22 mouse cellular contexts compared by ENCODE assay signal in the genomic region with DNA sequence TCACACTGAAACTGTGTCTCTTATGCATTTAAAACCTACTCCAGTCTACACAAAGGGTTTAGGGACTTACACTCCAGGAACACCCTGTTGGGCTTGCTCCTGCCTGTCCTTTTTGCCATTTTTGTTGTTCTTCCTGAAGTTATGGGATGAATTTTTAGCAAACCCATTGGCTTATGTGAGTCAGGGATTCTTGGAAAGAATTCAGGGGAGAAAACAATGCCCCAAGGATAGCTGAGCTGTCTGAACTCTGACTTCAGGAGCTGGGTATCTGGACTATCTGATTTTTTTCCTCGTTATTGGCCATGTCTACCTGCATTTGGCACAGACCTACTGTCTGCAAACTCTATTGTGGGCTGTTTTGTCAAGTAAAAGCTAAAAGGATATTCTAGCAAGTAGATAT. TPM values are rescaled to one million over a fixed set of nuclear protein-coding genes. Genes with fewer than 3 reads are reported as not detected.
A peak's percentile ranks its signal among the peaks of the same experiment; 100 is the strongest.
DNase-seq lines count a peak whose midpoint lies in the region; ATAC-seq and TF ChIP-seq lines count a peak whose summit lies in the region.
"Had no signal": no experiment of that assay in that cellular context is flagged by ENCODE, and none has a peak within 500 bp of the region (broad histone marks: within the 10 kb centered on the region; RNA-seq: fewer than 3 reads in every experiment).

No protein-coding gene starts in this region.

- no peak overlapping the region for H3K9ac ChIP-seq in midbrain, embryonic 15.5 days
- no peak overlapping the region for H3K9ac ChIP-seq in midbrain, embryonic 11.5 days (ENCODE audit: low read length)
- H3K9ac ChIP-seq: embryonic facial prominence, embryonic 12.5 days; forebrain, embryonic 13.5 days; forebrain, embryonic 15.5 days; forebrain, postnatal 0 days had no signal

- 0 out of 2 replicates have a peak overlapping the region, but pooled peaks have one; percentile 15 for H3K27ac ChIP-seq in left cerebral cortex, adult 2 months
- H3K27ac ChIP-seq in midbrain, embryonic 15.5 days, result 0 out of 2 replicates have a peak overlapping the region, but pooled peaks have one; percentile 42
- H3K27ac ChIP-seq in midbrain, embryonic 11.5 days (ENCODE audit: low read depth, low read length), result no peak overlapping the region
- H3K27ac ChIP-seq: embryonic facial prominence, embryonic 10.5 days; embryonic facial prominence, embryonic 12.5 days; forebrain, embryonic 13.5 days; forebrain, embryonic 15.5 days had no signal

- no peak for TF ChIP-seq CTCF in left cerebral cortex, adult 2 months (IDR thresholded peaks at IDR 0.05)

- DNase-seq in left cerebral cortex, adult 2 months (ENCODE audit: extremely low spot score in 1 of 2, low spot score in 2 of 2), result no peak
- DNase-seq in left cerebral cortex, adult 18-20 months (ENCODE audit: low spot score in 2 of 2), result no peak
- no peak for DNase-seq in midbrain, embryonic 11.5 days (ENCODE audit: low spot score, missing footprints)
- DNase-seq in retina, postnatal 1 day, result no peak
- DNase-seq: adrenal gland, adult 8-10 months; adrenal gland, postnatal 14 days; adrenal gland, postnatal 36 days; cerebellum, adult 11-12 months; cerebellum, adult 2 months; cerebellum, adult 9-10 months; cerebellum, postnatal 10 days; cerebellum, postnatal 25 days; forebrain, postnatal 0 days had no signal

- H3K36me3 ChIP-seq in midbrain, embryonic 15.5 days (replicated peaks), result no peaks in the 10 kb centered on the region
- H3K36me3 ChIP-seq in midbrain, embryonic 11.5 days (ENCODE audit: control insufficient read depth, insufficient read depth, low read length), result no peaks in the 10 kb centered on the region
- H3K36me3 ChIP-seq: embryonic facial prominence, embryonic 10.5 days; embryonic facial prominence, embryonic 12.5 days; forebrain, embryonic 15.5 days had no signal

- ATAC-seq in midbrain, embryonic 15.5 days (replicated peaks), result no peak
- ATAC-seq in midbrain, embryonic 11.5 days (ENCODE audit: low FRiP score), result no peak
- ATAC-seq: activated CD4-positive, CD25-positive, alpha-beta regulatory T cell, adult 4 months; forebrain, embryonic 15.5 days; forebrain, postnatal 0 days; Patski had no signal

- peaks cover 4% of the 10 kb centered on the region; the same call in 1 of the 2 replicates for H3K4me1 ChIP-seq in midbrain, embryonic 15.5 days
- peaks cover 5% of the 10 kb centered on the region; the same call in 1 of the 2 replicates for H3K4me1 ChIP-seq in midbrain, embryonic 11.5 days (ENCODE audit: control insufficient read depth, insufficient read depth, low read length)
- H3K4me1 ChIP-seq: embryonic facial prominence, embryonic 10.5 days; embryonic facial prominence, embryonic 12.5 days; forebrain, embryonic 13.5 days; forebrain, embryonic 15.5 days had no signal

- intact Hi-C loops in left cerebral cortex, adult 2 months (cut with DNase I), result no loop called here

- WGBS in midbrain, embryonic 15.5 days, result 66% methylated on average over 1 of the region's 1 CpGs
- WGBS in midbrain, embryonic 11.5 days, result 62% methylated on average over 1 of the region's 1 CpGs

- H3K4me3 ChIP-seq in left cerebral cortex, adult 2 months, result no peak overlapping the region
- H3K4me3 ChIP-seq in midbrain, embryonic 15.5 days, result no peak overlapping the region
- H3K4me3 ChIP-seq in midbrain, embryonic 11.5 days (ENCODE audit: low read depth, low read length), result no peak overlapping the region
- H3K4me3 ChIP-seq: embryonic facial prominence, embryonic 10.5 days; embryonic facial prominence, embryonic 12.5 days; forebrain, embryonic 13.5 days; forebrain, embryonic 15.5 days had no signal

- H3K4me2 ChIP-seq in midbrain, embryonic 15.5 days, result no peak overlapping the region
- no peak overlapping the region for H3K4me2 ChIP-seq in midbrain, embryonic 11.5 days
- H3K4me2 ChIP-seq: embryonic facial prominence, embryonic 12.5 days; forebrain, embryonic 13.5 days; forebrain, embryonic 15.5 days had no signal

- H3K27me3 ChIP-seq in midbrain, embryonic 15.5 days (replicated peaks), result no peaks in the 10 kb centered on the region
- H3K27me3 ChIP-seq in midbrain, embryonic 11.5 days (ENCODE audit: control insufficient read depth, insufficient read depth, low read length), result no peaks in the 10 kb centered on the region
- H3K27me3 ChIP-seq: embryonic facial prominence, embryonic 12.5 days; forebrain, embryonic 13.5 days; forebrain, embryonic 15.5 days had no signal

- no peaks in the 10 kb centered on the region for H3K9me3 ChIP-seq in midbrain, embryonic 15.5 days
- no peaks in the 10 kb centered on the region for H3K9me3 ChIP-seq in midbrain, embryonic 11.5 days (ENCODE audit: control insufficient read depth, low read length)
- H3K9me3 ChIP-seq: embryonic facial prominence, embryonic 10.5 days; embryonic facial prominence, embryonic 12.5 days; forebrain, embryonic 13.5 days; forebrain, embryonic 15.5 days had no signal

RNA-seq across cellular contexts. Expression of a gene that starts 20.5 kb away (rescaled TPM):
- 100 to 1,000 TPM; 386 to 451 TPM for total RNA-seq in left cerebral cortex, adult 2 months (2021)
- 100 to 1,000 TPM; 344 to 385 TPM for total RNA-seq in left cerebral cortex, adult 18-20 months (2021)
- 89.2 and 91.8 TPM in 2 replicates for polyA plus RNA-seq in midbrain, embryonic 15.5 days (2015; fragmentation: Nextera tagmentation; extraction: Ambion mirVana)
- 26.8 and 28.4 TPM in 2 replicates for polyA plus RNA-seq in midbrain, embryonic 11.5 days (2014; fragmentation: Nextera tagmentation; extraction: Ambion mirVana)
- total RNA-seq: MEL had no signal
- polyA plus RNA-seq: activated CD4-positive, CD25-positive, alpha-beta regulatory T cell, adult 4 months; C2C12; Patski had no signal
